Mouse (Mus musculus) adrenal gland, postnatal 36 days (tissue): ENCODE results near the gene D430019H16Rik. TPM values are rescaled to one million over a fixed set of nuclear protein-coding genes. Genes with fewer than 3 reads are reported as not detected.

ENCODE experiments used
- DNase-seq, 2 experiments: peaks; one replicate each; pipeline ENCODE4 v3.0.0; 2021; ENCODE audit warnings: mixed read lengths in 1 of 2
- total RNA-seq, 2 experiments: library from RNA; stranded (reverse); gene quantifications; 2 replicates each; pipeline ENCODE4 v1.2.3; 2021

Gene D430019H16Rik
- total RNA-seq, 2 experiments from 2014 or later: 2.6 to 4.3 TPM

DNA sequence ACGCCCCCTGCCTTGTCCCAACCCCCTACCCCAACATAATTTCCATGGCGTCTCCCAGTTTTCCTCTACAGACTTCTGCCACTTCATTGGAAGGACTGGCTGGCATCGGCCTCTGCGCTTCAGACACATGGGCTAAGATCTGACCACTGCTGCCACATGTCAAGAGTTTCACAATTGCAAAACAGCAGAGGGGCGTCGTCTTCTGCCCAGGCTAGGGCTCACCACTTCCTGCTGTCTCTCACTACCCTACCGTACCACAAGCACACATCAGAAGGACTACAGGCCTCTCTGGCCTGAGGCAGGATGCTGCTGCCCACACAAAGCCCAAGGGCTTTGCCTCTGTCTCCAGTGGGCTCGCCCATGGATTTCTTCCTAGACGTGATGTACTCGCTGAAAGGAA is 86.0 kb downstream of the D430019H16Rik start:
- DNase-seq: no peak

DNA sequence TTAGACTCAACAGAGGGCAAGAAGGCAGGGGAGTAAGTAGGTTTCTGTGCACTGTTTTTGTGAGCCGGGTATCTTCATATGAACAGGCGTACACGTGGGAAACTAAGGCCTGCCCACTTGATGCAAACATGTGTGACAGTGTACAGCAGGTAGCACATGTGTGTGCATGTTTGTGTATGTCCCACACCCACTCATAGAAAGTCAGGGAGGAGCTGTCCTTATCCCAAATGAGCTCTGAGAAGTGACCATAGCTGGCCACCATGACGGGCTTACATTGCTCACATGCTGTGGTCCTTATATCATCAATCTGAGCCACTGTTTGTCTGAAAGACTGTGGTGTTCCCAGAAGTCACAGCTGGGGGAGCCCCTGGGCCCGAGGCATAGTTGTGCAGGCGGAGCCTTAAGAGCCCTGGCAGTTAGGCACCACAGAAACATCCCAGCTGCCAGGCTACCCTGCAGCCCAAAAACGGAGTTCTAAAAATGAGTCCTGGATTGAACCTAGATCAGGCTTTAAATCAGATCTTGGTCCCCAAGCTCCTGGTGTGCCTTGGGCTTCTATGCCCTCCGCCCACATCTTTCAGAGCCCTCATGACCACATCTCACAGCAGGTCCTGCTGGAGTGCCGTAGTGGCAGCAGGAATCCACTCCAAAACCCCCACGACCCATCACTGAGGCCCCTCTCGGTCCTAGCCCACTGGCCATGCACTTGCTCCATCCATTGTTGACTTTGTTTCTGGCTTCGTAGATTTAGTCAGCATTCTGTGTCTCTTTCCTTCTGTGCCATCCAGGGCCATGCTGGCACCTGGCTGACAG is 88.1 kb downstream of the D430019H16Rik start:
- no peak for DNase-seq

DNA sequence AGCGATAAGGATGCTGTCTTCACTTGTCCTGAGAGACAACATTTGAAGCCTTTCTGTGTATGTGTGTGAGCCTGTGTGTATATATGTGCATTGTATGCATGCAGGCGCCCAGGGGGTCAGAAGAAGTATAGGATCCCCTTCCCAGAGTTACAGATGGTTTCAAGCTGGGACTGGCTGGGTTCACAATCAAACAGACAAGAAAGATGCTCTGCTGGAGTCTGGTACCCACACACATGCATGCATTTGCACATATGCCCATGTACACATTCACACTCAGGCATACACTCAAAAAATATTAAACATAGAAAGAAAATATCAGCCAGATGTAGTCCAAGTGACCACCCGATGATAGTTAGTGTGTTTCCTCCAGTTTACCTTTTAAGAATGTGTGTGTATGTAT is 88.9 kb downstream of the D430019H16Rik start:
- no peak for DNase-seq

Other genes with a start within 250 kb of the D430019H16Rik start
- not detected for gene Tcl1, start 231.1 kb upstream of the D430019H16Rik start, total RNA-seq
- under 1 TPM; 0.53 to 0.66 TPM for gene Tunar, start 120.0 kb upstream of the D430019H16Rik start, total RNA-seq
- gene Bdkrb2, start 109.4 kb downstream of the D430019H16Rik start, total RNA-seq: 10 to 100 TPM; 12.0 to 23.9 TPM
- not detected for gene Bdkrb1, start 149.2 kb downstream of the D430019H16Rik start, total RNA-seq
- gene Gskip, start 231.0 kb downstream of the D430019H16Rik start, total RNA-seq: 10 to 100 TPM; 20.6 to 21.7 TPM
- 10 to 100 TPM; 26.2 to 29.8 TPM for gene Atg2b, start 231.4 kb downstream of the D430019H16Rik start, total RNA-seq